In the genomic region with DNA sequence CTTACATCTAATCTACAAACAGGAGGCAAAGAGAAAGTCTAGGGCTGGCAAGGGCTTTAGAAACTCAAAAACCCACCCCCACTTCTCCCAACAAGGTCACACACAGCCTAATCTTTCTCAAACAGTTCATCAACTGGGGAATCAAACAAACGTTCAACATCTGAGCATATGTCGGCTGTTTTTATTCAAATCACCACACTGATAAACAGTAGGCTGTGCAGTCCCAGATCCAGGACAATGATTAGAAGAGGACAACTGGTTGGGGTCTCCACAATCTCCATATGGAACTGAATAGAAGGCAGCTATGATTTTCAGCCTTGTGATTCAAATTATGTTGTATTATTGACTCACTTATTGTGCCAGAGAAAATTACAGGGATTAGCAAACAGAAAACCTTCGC, we compare ENCODE assay signal across 21 mouse cellular contexts.
A peak's percentile ranks its signal among the peaks of the same experiment; 100 is the strongest.
DNase-seq lines count a peak whose midpoint lies in the region; ATAC-seq and TF ChIP-seq lines count a peak whose summit lies in the region.
"Had no signal": no experiment of that assay in that cellular context is flagged by ENCODE, and none has a peak within 500 bp of the region (broad histone marks: within the 10 kb centered on the region; RNA-seq: fewer than 3 reads in every experiment).

No protein-coding gene starts in this region.

- peak; percentile 27; the same call in 1 of the 2 replicates for ATAC-seq in forebrain, embryonic 13.5 days
- ATAC-seq in forebrain, postnatal 0 days, result no peak; the same call in 1 of the 2 replicates
- ATAC-seq in midbrain, embryonic 14.5 days (ENCODE audit: low FRiP score, low TSS enrichment), result no peak
- peak; percentile 80 for ATAC-seq in forebrain, embryonic 16.5 days
- no peak for ATAC-seq in liver, postnatal 0 days
- ATAC-seq: CD4-positive, CD25-positive, alpha-beta regulatory T cell, adult 4 months had no signal

- no peaks in the 10 kb centered on the region for H3K27me3 ChIP-seq in forebrain, embryonic 13.5 days
- no peaks in the 10 kb centered on the region for H3K27me3 ChIP-seq in forebrain, postnatal 0 days (ENCODE audit: insufficient read depth, low read length)
- H3K27me3 ChIP-seq in midbrain, embryonic 10.5 days (ENCODE audit: low read depth, poor library complexity, severe bottlenecking), result no peaks in the 10 kb centered on the region
- no peaks in the 10 kb centered on the region for H3K27me3 ChIP-seq in midbrain, embryonic 14.5 days (ENCODE audit: control insufficient read depth, insufficient read depth, low read length)
- no peaks in the 10 kb centered on the region for H3K27me3 ChIP-seq in forebrain, embryonic 16.5 days (replicated peaks; ENCODE audit: control insufficient read depth, insufficient read depth, low read length)
- H3K27me3 ChIP-seq in liver, postnatal 0 days (ENCODE audit: insufficient read depth, low read length), result no peaks in the 10 kb centered on the region
- H3K27me3 ChIP-seq: embryonic facial prominence, embryonic 12.5 days; embryonic facial prominence, embryonic 15.5 days; hindbrain, embryonic 12.5 days; hindbrain, embryonic 15.5 days had no signal

- no peak overlapping the region for H3K9ac ChIP-seq in forebrain, embryonic 13.5 days
- H3K9ac ChIP-seq in forebrain, postnatal 0 days, result no peak overlapping the region
- H3K9ac ChIP-seq in midbrain, embryonic 14.5 days (replicated peaks; ENCODE audit: low read length), result no peak overlapping the region
- H3K9ac ChIP-seq in forebrain, embryonic 16.5 days (replicated peaks; ENCODE audit: low read depth, low read length), result no peak overlapping the region
- no peak overlapping the region for H3K9ac ChIP-seq in liver, postnatal 0 days (replicated peaks)
- H3K9ac ChIP-seq: embryonic facial prominence, embryonic 12.5 days; embryonic facial prominence, embryonic 15.5 days; hindbrain, embryonic 12.5 days; hindbrain, embryonic 15.5 days had no signal

- H3K27ac ChIP-seq in forebrain, embryonic 13.5 days, result no peak overlapping the region
- no peak overlapping the region for H3K27ac ChIP-seq in forebrain, postnatal 0 days (ENCODE audit: low read depth, low read length)
- H3K27ac ChIP-seq in midbrain, embryonic 10.5 days (replicated peaks), result peak overlapping the region; percentile 30; the same call in 1 of the 2 replicates
- H3K27ac ChIP-seq in midbrain, embryonic 14.5 days (replicated peaks; ENCODE audit: low read depth, low read length), result no peak overlapping the region
- H3K27ac ChIP-seq in forebrain, embryonic 16.5 days (ENCODE audit: low read length), result no peak overlapping the region
- H3K27ac ChIP-seq in liver, postnatal 0 days (ENCODE audit: low read depth), result no peak overlapping the region
- H3K27ac ChIP-seq: embryonic facial prominence, embryonic 12.5 days; embryonic facial prominence, embryonic 15.5 days; hindbrain, embryonic 12.5 days; hindbrain, embryonic 15.5 days had no signal

- no peaks in the 10 kb centered on the region for H3K9me3 ChIP-seq in forebrain, embryonic 13.5 days (replicated peaks)
- H3K9me3 ChIP-seq in forebrain, postnatal 0 days (ENCODE audit: low read length), result no peaks in the 10 kb centered on the region
- H3K9me3 ChIP-seq in midbrain, embryonic 10.5 days (replicated peaks), result no peaks in the 10 kb centered on the region
- no peaks in the 10 kb centered on the region for H3K9me3 ChIP-seq in midbrain, embryonic 14.5 days (ENCODE audit: control insufficient read depth, low read length)
- peaks cover 2% of the 10 kb centered on the region; the same call in 1 of the 2 replicates for H3K9me3 ChIP-seq in forebrain, embryonic 16.5 days (ENCODE audit: control insufficient read depth, low read length)
- no peaks in the 10 kb centered on the region for H3K9me3 ChIP-seq in liver, postnatal 0 days (ENCODE audit: low read length)
- H3K9me3 ChIP-seq: embryonic facial prominence, embryonic 12.5 days; embryonic facial prominence, embryonic 15.5 days; hindbrain, embryonic 12.5 days; hindbrain, embryonic 15.5 days had no signal

- WGBS in forebrain, embryonic 13.5 days, result 53% methylated on average over 3 of the region's 3 CpGs
- 37% methylated on average over 3 of the region's 3 CpGs for WGBS in forebrain, postnatal 0 days
- 69% methylated on average over 3 of the region's 3 CpGs for WGBS in midbrain, embryonic 10.5 days
- WGBS in midbrain, embryonic 14.5 days, result 52% methylated on average over 3 of the region's 3 CpGs
- WGBS in forebrain, embryonic 16.5 days, result 36% methylated on average over 3 of the region's 3 CpGs
- 58% methylated on average over 3 of the region's 3 CpGs for WGBS in liver, postnatal 0 days (ENCODE audit: insufficient replicate concordance)

- H3K36me3 ChIP-seq in forebrain, embryonic 13.5 days (ENCODE audit: poor library complexity, severe bottlenecking), result no peaks in the 10 kb centered on the region
- no peaks in the 10 kb centered on the region for H3K36me3 ChIP-seq in forebrain, postnatal 0 days (ENCODE audit: insufficient read depth)
- H3K36me3 ChIP-seq in midbrain, embryonic 10.5 days, result no peaks in the 10 kb centered on the region
- H3K36me3 ChIP-seq in midbrain, embryonic 14.5 days (ENCODE audit: control insufficient read depth, insufficient read depth, low read length), result no peaks in the 10 kb centered on the region
- no peaks in the 10 kb centered on the region for H3K36me3 ChIP-seq in forebrain, embryonic 16.5 days (ENCODE audit: control insufficient read depth, insufficient read depth)
- no peaks in the 10 kb centered on the region for H3K36me3 ChIP-seq in liver, postnatal 0 days (replicated peaks; ENCODE audit: insufficient read depth, low read length)
- H3K36me3 ChIP-seq: embryonic facial prominence, embryonic 12.5 days; embryonic facial prominence, embryonic 15.5 days; hindbrain, embryonic 12.5 days; hindbrain, embryonic 15.5 days had no signal

- DNase-seq in forebrain, postnatal 0 days, result no peak
- DNase-seq in midbrain, embryonic 10.5 days (ENCODE audit: low spot score), result no peak
- DNase-seq in midbrain, embryonic 14.5 days, result no peak
- peak; percentile 10 for DNase-seq in retina, postnatal 1 day
- DNase-seq in retina, embryonic 14.5 days (ENCODE audit: low spot score), result no peak
- no peak for DNase-seq in liver, postnatal 0 days
- DNase-seq: adrenal gland, postnatal 10 days; cerebellum, adult 11 months; cerebellum, adult 2 months; cerebellum, adult 9-11 months; cerebellum, postnatal 25 days; gastrocnemius, postnatal 14 days; heart, adult 11 months had no signal

- peaks cover 3% of the 10 kb centered on the region; the same call in 1 of the 2 replicates for H3K4me1 ChIP-seq in forebrain, embryonic 13.5 days
- no peaks in the 10 kb centered on the region for H3K4me1 ChIP-seq in forebrain, postnatal 0 days (ENCODE audit: insufficient read depth)
- H3K4me1 ChIP-seq in midbrain, embryonic 10.5 days, result peaks cover 13% of the 10 kb centered on the region
- no peaks in the 10 kb centered on the region for H3K4me1 ChIP-seq in midbrain, embryonic 14.5 days (ENCODE audit: control insufficient read depth, insufficient read depth, low read length)
- 0 out of 2 replicates have a peak, but pooled peaks cover 4% of the 10 kb centered on the region for H3K4me1 ChIP-seq in forebrain, embryonic 16.5 days (replicated peaks; ENCODE audit: control insufficient read depth, insufficient read depth, low read length)
- H3K4me1 ChIP-seq in liver, postnatal 0 days (ENCODE audit: insufficient read depth), result no peaks in the 10 kb centered on the region
- H3K4me1 ChIP-seq: embryonic facial prominence, embryonic 12.5 days; embryonic facial prominence, embryonic 15.5 days; hindbrain, embryonic 12.5 days; hindbrain, embryonic 15.5 days had no signal

- no peak overlapping the region for H3K4me2 ChIP-seq in forebrain, embryonic 13.5 days
- H3K4me2 ChIP-seq in forebrain, postnatal 0 days (ENCODE audit: low read depth), result no peak overlapping the region
- H3K4me2 ChIP-seq in midbrain, embryonic 14.5 days (ENCODE audit: low read length), result no peak overlapping the region
- no peak overlapping the region for H3K4me2 ChIP-seq in forebrain, embryonic 16.5 days (ENCODE audit: low read length)
- no peak overlapping the region for H3K4me2 ChIP-seq in liver, postnatal 0 days (ENCODE audit: low read depth, low read length)
- H3K4me2 ChIP-seq: embryonic facial prominence, embryonic 12.5 days; embryonic facial prominence, embryonic 15.5 days; heart, embryonic 11.5 days; hindbrain, embryonic 12.5 days; hindbrain, embryonic 15.5 days had no signal

- TF ChIP-seq CTCF in forebrain, postnatal 0 days (IDR thresholded peaks at IDR 0.05; ENCODE audit: low read depth), result no peak
- no peak for TF ChIP-seq CTCF in liver, postnatal 0 days (IDR thresholded peaks at IDR 0.05; ENCODE audit: low read depth)

- TF ChIP-seq EP300 in liver, postnatal 0 days (IDR thresholded peaks at IDR 0.05; ENCODE audit: low read depth), result no peak

- H3K4me3 ChIP-seq in forebrain, embryonic 13.5 days, result no peak overlapping the region
- no peak overlapping the region for H3K4me3 ChIP-seq in forebrain, postnatal 0 days (ENCODE audit: low read depth, low read length)
- H3K4me3 ChIP-seq in midbrain, embryonic 10.5 days, result no peak overlapping the region
- no peak overlapping the region for H3K4me3 ChIP-seq in midbrain, embryonic 14.5 days (replicated peaks; ENCODE audit: low read depth, low read length)
- H3K4me3 ChIP-seq in forebrain, embryonic 16.5 days (replicated peaks; ENCODE audit: low read length), result no peak overlapping the region
- no peak overlapping the region for H3K4me3 ChIP-seq in liver, postnatal 0 days (ENCODE audit: low read depth, low read length)
- H3K4me3 ChIP-seq: embryonic facial prominence, embryonic 12.5 days; embryonic facial prominence, embryonic 15.5 days; hindbrain, embryonic 12.5 days; hindbrain, embryonic 15.5 days had no signal

Comparison
In these comparisons a context has a peak if more than half of its experiments do, and no peak if none do; other contexts are left out.
1. ATAC-seq: peak in forebrain, embryonic 13.5 days (single experiment) and forebrain, embryonic 16.5 days (single experiment); none in forebrain, postnatal 0 days (single experiment), midbrain, embryonic 14.5 days (single experiment) and liver, postnatal 0 days (single experiment).